Mouse (Mus musculus) testis, postnatal 10 days (tissue): Measurements from ENCODE around the gene Cdkl4.

ENCODE experiments used
- DNase-seq: peaks from one replicate; pipeline ENCODE4 v3.0.0; 2021; ENCODE audit warnings: low spot score

Gene Cdkl4

GRCm38 (mm10) chr17:80479295-80480030 lies 98.2 kb downstream of the Cdkl4 start:
- DNase-seq, result peak; percentile 83

- DNase-seq, result no peak
Observed at GRCm38 (mm10) chr17:80477679-80478078, 99.9 kb downstream of the Cdkl4 start.

- DNase-seq, result no peak
Observed at GRCm38 (mm10) chr17:80476496-80476895, 101.1 kb downstream of the Cdkl4 start.
